Mouse (Mus musculus): ENCODE measurements around the gene Elob. TPM values are rescaled to one million over a fixed set of nuclear protein-coding genes. Genes with fewer than 3 reads are reported as not detected.
A peak's percentile ranks its signal among the peaks of the same experiment; 100 is the strongest.

Elob gene
- total and polyA plus RNA-seq, 2 experiments from 2014 or later: 972 to 1,036 TPM

DNA sequence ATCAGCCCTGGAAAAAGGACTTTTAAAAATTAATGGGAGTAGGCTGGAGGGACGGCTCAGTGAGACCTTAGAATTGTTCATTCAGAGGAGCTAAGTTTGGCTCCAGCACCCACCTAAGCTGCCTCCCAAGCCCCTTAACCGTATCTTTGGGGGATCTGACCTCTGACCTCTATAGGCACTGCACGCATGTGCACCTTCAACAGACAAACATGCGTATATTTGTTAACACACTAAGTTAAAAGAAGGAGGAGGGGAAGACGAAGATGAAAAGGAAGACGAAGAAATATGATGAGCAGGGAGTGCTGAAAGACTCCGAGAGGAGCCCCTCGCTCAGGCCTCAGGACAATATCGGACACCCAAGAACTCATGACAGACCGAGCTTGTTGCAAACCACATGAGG is 27.3 kb downstream of the Elob start:
- peaks cover 5% of the 10 kb centered on the region; the same call in 1 of the 2 replicates for H3K9me3 ChIP-seq (replicated peaks; ENCODE audit: control insufficient read depth, low read length)
- H3K36me3 ChIP-seq (replicated peaks; ENCODE audit: control insufficient read depth, insufficient read depth, low read length): no peaks in the 10 kb centered on the region
- H3K9ac ChIP-seq (replicated peaks; ENCODE audit: low read depth, low read length): no peak overlapping the region
- no peaks in the 10 kb centered on the region for H3K27me3 ChIP-seq (ENCODE audit: control insufficient read depth, insufficient read depth, low read length)
- no peak overlapping the region for H3K4me3 ChIP-seq (ENCODE audit: low read depth, low read length)
- peaks cover 21% of the 10 kb centered on the region for H3K4me1 ChIP-seq (ENCODE audit: control insufficient read depth, insufficient read depth)
- no peak overlapping the region for H3K27ac ChIP-seq (ENCODE audit: low read depth)
- H3K4me2 ChIP-seq (ENCODE audit: low read depth, low read length): no peak overlapping the region
- WGBS: 96% methylated on average over 10 of the region's 10 CpGs
- DNase-seq (ENCODE audit: low spot score): no peak
- no peak for TF ChIP-seq CTCF (IDR thresholded peaks at IDR 0.05; ENCODE audit: low read depth)
- no peak for TF ChIP-seq EP300 (IDR thresholded peaks at IDR 0.05; ENCODE audit: low read depth)
- ATAC-seq (ENCODE audit: insufficient read depth, low read depth): no peak

DNA sequence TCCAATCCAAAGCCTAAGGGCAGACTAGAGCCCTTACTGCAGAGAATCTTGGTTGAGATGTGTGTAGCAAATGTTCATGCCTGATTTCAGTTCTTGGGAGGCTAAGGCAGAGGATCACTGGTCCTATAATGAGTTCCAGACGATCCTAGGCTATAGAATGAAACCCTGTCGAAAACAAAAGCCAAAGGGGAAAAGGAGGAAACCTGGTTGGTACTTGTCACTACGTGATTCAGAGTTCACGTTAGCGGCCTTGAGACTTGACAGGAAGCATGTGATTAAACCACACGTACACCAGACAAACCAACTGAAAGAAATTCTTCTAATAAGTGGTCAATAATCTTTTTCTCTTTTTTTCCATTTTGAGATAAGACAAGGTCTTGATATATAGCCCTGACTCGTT is 31.6 kb downstream of the Elob start:
- no peak for ATAC-seq (ENCODE audit: insufficient read depth, low read depth)
- no peak overlapping the region for H3K9ac ChIP-seq (replicated peaks; ENCODE audit: low read depth, low read length)
- no peaks in the 10 kb centered on the region for H3K27me3 ChIP-seq (ENCODE audit: control insufficient read depth, insufficient read depth, low read length)
- H3K4me3 ChIP-seq (ENCODE audit: low read depth, low read length): no peak overlapping the region
- H3K4me2 ChIP-seq (ENCODE audit: low read depth, low read length): no peak overlapping the region
- peaks cover 5% of the 10 kb centered on the region; the same call in 1 of the 2 replicates for H3K9me3 ChIP-seq (replicated peaks; ENCODE audit: control insufficient read depth, low read length)
- H3K36me3 ChIP-seq (replicated peaks; ENCODE audit: control insufficient read depth, insufficient read depth, low read length): no peaks in the 10 kb centered on the region
- WGBS: 61% methylated on average over 7 of the region's 7 CpGs
- TF ChIP-seq EP300 (IDR thresholded peaks at IDR 0.05; ENCODE audit: low read depth): no peak
- no peaks in the 10 kb centered on the region for H3K4me1 ChIP-seq (ENCODE audit: control insufficient read depth, insufficient read depth)
- no peak overlapping the region for H3K27ac ChIP-seq (ENCODE audit: low read depth)
- no peak for DNase-seq (ENCODE audit: low spot score)

DNA sequence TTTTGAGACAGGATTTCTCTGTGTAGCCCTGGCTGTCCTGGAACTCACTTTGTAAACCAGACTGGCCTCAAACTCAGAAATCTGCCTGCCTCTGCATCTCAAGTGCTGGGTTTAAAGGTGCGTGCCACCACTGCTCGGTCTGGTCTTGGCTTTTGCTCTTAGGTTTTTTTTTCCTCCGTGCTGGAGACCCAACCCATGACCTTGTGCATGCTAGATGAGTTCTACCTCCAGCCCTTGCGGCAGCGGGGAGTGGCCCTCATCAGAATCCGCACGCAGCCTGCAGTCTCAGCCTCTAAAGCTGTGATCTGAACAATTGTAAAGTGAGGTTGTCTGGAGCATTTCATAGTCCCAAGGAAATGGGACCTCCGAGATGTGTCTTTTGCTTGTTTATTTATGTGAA is 33.6 kb downstream of the Elob start:
- Histone ChIP-seq H3K9me3 (replicated peaks; ENCODE audit: control insufficient read depth, low read length) (peaks cover under 1% of the 10 kb centered on the region; the same call in 1 of the 2 replicates), H3K4me2 (ENCODE audit: low read depth, low read length) (no peak overlapping the region), H3K36me3 (replicated peaks; ENCODE audit: control insufficient read depth, insufficient read depth, low read length) (no peaks in the 10 kb centered on the region), H3K4me1 (ENCODE audit: control insufficient read depth, insufficient read depth) (peaks cover 6% of the 10 kb centered on the region), H3K27me3 (ENCODE audit: control insufficient read depth, insufficient read depth, low read length) (no peaks in the 10 kb centered on the region), H3K27ac (ENCODE audit: low read depth) (no peak overlapping the region), H3K9ac (replicated peaks; ENCODE audit: low read depth, low read length) (no peak overlapping the region), H3K4me3 (ENCODE audit: low read depth, low read length) (no peak overlapping the region)
- no peak for DNase-seq (ENCODE audit: low spot score)
- no peak for ATAC-seq (ENCODE audit: insufficient read depth, low read depth)
- 94% methylated on average over 8 of the region's 8 CpGs for WGBS
- TF ChIP-seq EP300 (IDR thresholded peaks at IDR 0.05; ENCODE audit: low read depth) (no peak), CTCF (IDR thresholded peaks at IDR 0.05; ENCODE audit: low read depth) (no peak)

DNA sequence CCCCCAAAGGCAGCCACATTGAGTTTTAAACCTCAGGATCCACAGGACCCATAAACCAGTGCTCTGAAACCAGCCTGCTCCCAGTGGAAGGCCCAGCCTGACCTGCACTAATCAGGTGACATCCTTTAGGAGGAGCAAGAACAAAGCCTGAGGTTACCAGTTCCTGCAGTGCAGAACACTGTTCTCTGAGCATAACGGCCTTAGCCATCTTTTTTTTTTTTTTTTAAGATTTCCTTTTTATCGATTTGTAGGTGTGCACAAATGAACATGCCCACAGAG is 37.9 kb downstream of the Elob start:
- H3K9ac ChIP-seq (replicated peaks; ENCODE audit: low read depth, low read length): peak overlapping the region; percentile 69; the same call in 1 of the 2 replicates
- 0 out of 2 replicates have a peak, but pooled peaks have one; percentile 31 for ATAC-seq (ENCODE audit: insufficient read depth, low read depth)
- H3K36me3 ChIP-seq (replicated peaks; ENCODE audit: control insufficient read depth, insufficient read depth, low read length): no peaks in the 10 kb centered on the region
- peak overlapping the region; percentile 46 for H3K4me3 ChIP-seq (ENCODE audit: low read depth, low read length)
- peak overlapping the region; percentile 63 for H3K4me2 ChIP-seq (ENCODE audit: low read depth, low read length)
- H3K27me3 ChIP-seq (ENCODE audit: control insufficient read depth, insufficient read depth, low read length): no peaks in the 10 kb centered on the region
- DNase-seq (ENCODE audit: low spot score): no peak
- H3K27ac ChIP-seq (ENCODE audit: low read depth): peak overlapping the region; percentile 86; the same call in 1 of the 2 replicates
- no peak for TF ChIP-seq EP300 (IDR thresholded peaks at IDR 0.05; ENCODE audit: low read depth)
- TF ChIP-seq CTCF (IDR thresholded peaks at IDR 0.05; ENCODE audit: low read depth): no peak
- peaks cover 22% of the 10 kb centered on the region for H3K4me1 ChIP-seq (ENCODE audit: control insufficient read depth, insufficient read depth)
- no peaks in the 10 kb centered on the region for H3K9me3 ChIP-seq (replicated peaks; ENCODE audit: control insufficient read depth, low read length)
- WGBS: 47% methylated on average over 2 of the region's 2 CpGs

DNA sequence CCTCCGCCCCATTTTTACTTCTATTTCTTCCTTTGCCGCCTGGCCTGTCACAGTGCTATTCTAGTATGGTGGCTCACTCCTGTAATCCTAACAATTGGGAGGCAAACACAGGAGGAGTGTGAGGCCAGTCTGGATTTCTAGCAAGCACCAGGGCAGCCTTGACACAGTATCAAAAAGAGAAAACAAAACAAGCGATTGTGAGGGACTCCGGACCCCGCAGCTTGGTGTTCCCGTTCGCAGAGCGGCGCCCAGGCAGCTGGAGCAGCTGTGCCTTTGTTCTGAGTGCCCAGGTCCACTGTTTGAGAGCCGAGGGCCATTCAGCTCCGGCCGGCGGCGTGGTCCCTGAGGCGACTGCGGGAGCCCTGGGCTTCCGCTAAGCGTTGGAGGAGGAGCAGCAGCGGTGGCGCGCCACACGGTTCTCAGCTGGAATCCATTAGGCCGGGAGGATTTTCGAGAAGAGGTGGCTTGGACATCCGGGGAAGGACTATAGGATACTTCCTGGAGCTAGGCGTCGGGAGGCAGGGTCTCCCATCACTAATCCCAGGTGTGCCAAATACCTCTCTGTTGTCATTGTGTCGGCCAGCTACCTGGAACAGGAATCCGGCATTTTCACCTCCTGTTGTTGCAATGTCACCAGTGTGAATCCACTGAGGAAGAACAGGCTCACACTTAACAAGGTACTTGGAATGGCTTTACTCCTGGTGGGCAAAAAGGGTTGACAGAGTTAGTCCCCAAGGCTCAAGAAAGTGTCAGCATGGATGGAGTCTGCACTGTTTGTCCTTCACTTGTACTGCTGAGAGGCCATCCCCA is 38.5 kb downstream of the Elob start, which contains the start of gene Srrm2:
Gene Srrm2, plus strand, starts transcription at position 264 of the 810 bp plus-strand sequence.
- Histone ChIP-seq H3K36me3 (replicated peaks; ENCODE audit: control insufficient read depth, insufficient read depth, low read length) (no peaks in the 10 kb centered on the region), H3K9ac (replicated peaks; ENCODE audit: low read depth, low read length) (peak within 1 kb of the TSS; percentile 69), H3K9me3 (replicated peaks; ENCODE audit: control insufficient read depth, low read length) (no peaks in the 10 kb centered on the region), H3K4me2 (ENCODE audit: low read depth, low read length) (peak within 1 kb of the TSS; percentile 63), H3K27ac (ENCODE audit: low read depth) (peak within 1 kb of the TSS; percentile 86), H3K27me3 (ENCODE audit: control insufficient read depth, insufficient read depth, low read length) (no peaks in the 10 kb centered on the region), H3K4me3 (ENCODE audit: low read depth, low read length) (peak within 1 kb of the TSS; percentile 46), H3K4me1 (ENCODE audit: control insufficient read depth, insufficient read depth) (peaks cover 27% of the 10 kb centered on the region)
- DNase-seq (ENCODE audit: low spot score) (peak; percentile 51), ATAC-seq (ENCODE audit: insufficient read depth, low read depth) (peak; percentile 70)
- no peak for TF ChIP-seq CTCF (IDR thresholded peaks at IDR 0.05; ENCODE audit: low read depth)
- WGBS: 3% methylated on average over 29 of the region's 29 CpGs
